ENCODE assay signal across 14 mouse cellular contexts in genomic region chr9:3518645-3519044, GRCm38 (mm10). TPM values are rescaled to one million over a fixed set of nuclear protein-coding genes. Genes with fewer than 3 reads are reported as not detected.
A peak's percentile ranks its signal among the peaks of the same experiment; 100 is the strongest.
DNase-seq lines count a peak whose midpoint lies in the region; ATAC-seq and TF ChIP-seq lines count a peak whose summit lies in the region.
"Had no signal": no experiment of that assay in that cellular context is flagged by ENCODE, and none has a peak within 500 bp of the region (broad histone marks: within the 10 kb centered on the region; RNA-seq: fewer than 3 reads in every experiment).

No protein-coding gene starts in this region.

- no peaks in the 10 kb centered on the region for H3K9me3 ChIP-seq in neural tube, embryonic 15.5 days (replicated peaks)

- TF ChIP-seq POLR2A in kidney, adult 2 months (IDR thresholded peaks at IDR 0.05; ENCODE audit: low read depth, low read length) = no peak
- TF ChIP-seq POLR2A in thymus, adult 2 months (IDR thresholded peaks at IDR 0.05; ENCODE audit: control insufficient read depth, extremely low read depth, insufficient read depth, low read length, poor library complexity) = no peak

- no peak overlapping the region for H3K27ac ChIP-seq in kidney, adult 2 months (ENCODE audit: insufficient read depth, low read depth, low read length)
- H3K27ac ChIP-seq in neural tube, embryonic 15.5 days (replicated peaks) = no peak overlapping the region
- no peak overlapping the region for H3K27ac ChIP-seq in thymus, adult 2 months (ENCODE audit: control insufficient read depth, insufficient read depth, low read length)

- H3K4me2 ChIP-seq in neural tube, embryonic 15.5 days = no peak overlapping the region

- 100% methylated on average over 1 of the region's 1 CpGs for WGBS in kidney, adult 2 months
- 98% methylated on average over 1 of the region's 1 CpGs for WGBS in neural tube, embryonic 15.5 days
- WGBS in thymus, adult 2 months = 96% methylated on average over 1 of the region's 1 CpGs

- peak; percentile 19 to 27 for DNase-seq in cerebellum, postnatal 10 days
- no peak for DNase-seq in cerebellum, postnatal 4 days (ENCODE audit: low spot score in 2 of 2)
- peak; percentile 2 for DNase-seq in kidney, adult 2 months
- no peak for DNase-seq in kidney, adult 18-20 months
- DNase-seq in neural tube, embryonic 10.5 days (ENCODE audit: extremely low spot score, low spot score) = no peak
- no peak for DNase-seq in thymus, adult 2 months
- DNase-seq in ovary, postnatal 10 days (ENCODE audit: low spot score) = no peak
- DNase-seq: B cell, adult 2 months; cerebellum, postnatal 25 days; heart, adult 11 months; kidney, adult 11 months; liver, postnatal 0 days; thymus, adult 18-20 months had no signal

- H3K27me3 ChIP-seq in kidney, adult 2 months (replicated peaks; ENCODE audit: control insufficient read depth, insufficient read depth, low read length) = no peaks in the 10 kb centered on the region
- no peaks in the 10 kb centered on the region for H3K27me3 ChIP-seq in neural tube, embryonic 15.5 days (replicated peaks)
- no peaks in the 10 kb centered on the region for H3K27me3 ChIP-seq in thymus, adult 2 months (ENCODE audit: control insufficient read depth, insufficient read depth, low read length)

- ATAC-seq in neural tube, embryonic 15.5 days (ENCODE audit: low FRiP score) = peak; percentile 68; the same call in 1 of the 2 replicates
- ATAC-seq: liver, postnatal 0 days had no signal

- no peak overlapping the region for H3K9ac ChIP-seq in neural tube, embryonic 15.5 days (replicated peaks)
- H3K9ac ChIP-seq: liver, postnatal 0 days had no signal

- no peak for TF ChIP-seq CTCF in kidney, adult 2 months (conservative IDR thresholded peaks at IDR 0.05; ENCODE audit: insufficient read depth, insufficient read length, low read depth, low read length)
- TF ChIP-seq CTCF in thymus, adult 2 months (IDR thresholded peaks at IDR 0.05; ENCODE audit: borderline replicate concordance, control insufficient read depth, extremely low read depth, insufficient read depth, low read length, poor library complexity) = no peak

- H3K4me1 ChIP-seq in kidney, adult 2 months (ENCODE audit: control insufficient read depth, insufficient read depth, low read length) = no peaks in the 10 kb centered on the region
- no peaks in the 10 kb centered on the region for H3K4me1 ChIP-seq in neural tube, embryonic 15.5 days
- H3K4me1 ChIP-seq in thymus, adult 2 months (replicated peaks; ENCODE audit: control insufficient read depth, insufficient read depth, low read length) = no peaks in the 10 kb centered on the region

- H3K4me3 ChIP-seq in kidney, adult 2 months (ENCODE audit: insufficient read depth, low read depth, low read length) = no peak overlapping the region
- H3K4me3 ChIP-seq in neural tube, embryonic 15.5 days (replicated peaks) = no peak overlapping the region
- H3K4me3 ChIP-seq in thymus, adult 2 months (ENCODE audit: control insufficient read depth, insufficient read depth, low read length) = no peak overlapping the region

- no peaks in the 10 kb centered on the region for H3K36me3 ChIP-seq in kidney, adult 2 months (ENCODE audit: control insufficient read depth, insufficient read depth, low read length)
- no peaks in the 10 kb centered on the region for H3K36me3 ChIP-seq in neural tube, embryonic 15.5 days
- H3K36me3 ChIP-seq in thymus, adult 2 months (ENCODE audit: control insufficient read depth, insufficient read depth, low read length) = no peaks in the 10 kb centered on the region

RNA-seq across cellular contexts. Expression of gene Gucy1a2, which starts 13.9 kb away (rescaled TPM):
- polyA plus RNA-seq in kidney, adult 2 months (2012; rRNA removed) = 1.3 and 1.4 TPM in 2 replicates
- 3.8 and 4.6 TPM in 2 replicates for polyA plus RNA-seq in neural tube, embryonic 15.5 days (2015; fragmentation: Nextera tagmentation; extraction: Ambion mirVana)
- polyA plus RNA-seq in thymus, adult 2 months (2012; rRNA removed) = 0.65 and 0.82 TPM in 2 replicates

Comparison
In these comparisons a context has a peak if more than half of its experiments do, and no peak if none do; other contexts are left out.
1. DNase-seq: peak in cerebellum, postnatal 10 days (2 of 2) and kidney, adult 2 months (single experiment); none in cerebellum, postnatal 4 days (0 of 2), kidney, adult 18-20 months (single experiment), neural tube, embryonic 10.5 days (single experiment), thymus, adult 2 months (single experiment) and ovary, postnatal 10 days (single experiment).